Mouse (Mus musculus): Measurements from ENCODE around the gene Sulf2. TPM values are rescaled to one million over a fixed set of nuclear protein-coding genes. Genes with fewer than 3 reads are reported as not detected.

Gene Sulf2
- polyA plus RNA-seq, 1 experiment from 2014 or later: 118 TPM

DNA sequence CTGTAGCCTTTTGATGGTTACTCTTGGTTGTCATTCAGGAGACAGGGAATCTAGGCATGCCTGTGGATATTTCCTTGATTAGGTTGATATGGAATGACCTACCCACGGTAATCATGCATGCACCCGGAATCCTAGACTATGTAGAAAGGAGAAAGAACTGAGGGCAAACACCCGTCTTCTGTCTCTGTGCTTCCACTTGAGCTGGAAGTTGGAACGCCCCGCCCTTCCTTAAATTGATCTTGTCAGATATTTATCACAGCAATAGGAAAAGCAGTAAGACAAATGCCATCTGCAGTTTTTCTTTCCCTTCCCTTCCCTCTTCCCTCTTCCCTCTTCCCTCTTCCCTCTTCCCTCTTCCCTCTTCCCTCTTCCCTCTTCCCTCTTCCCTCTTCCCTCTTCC lies 129.5 kb downstream of the Sulf2 start:
- WGBS: 90% methylated on average over 5 of the region's 5 CpGs

GRCm38 (mm10) chr2:166024621-166025020 lies 130.8 kb downstream of the Sulf2 start:
- peaks cover 28% of the 10 kb centered on the region for H3K4me1 ChIP-seq
- H3K9ac ChIP-seq (replicated peaks): no peak overlapping the region
- 79% methylated on average over 4 of the region's 4 CpGs for WGBS
- H3K27me3 ChIP-seq (replicated peaks): no peaks in the 10 kb centered on the region
- H3K4me2 ChIP-seq: no peak overlapping the region
- no peaks in the 10 kb centered on the region for H3K9me3 ChIP-seq (replicated peaks)
- no peak for ATAC-seq (ENCODE audit: low FRiP score)
- H3K4me3 ChIP-seq (replicated peaks): no peak overlapping the region
- H3K27ac ChIP-seq (replicated peaks): no peak overlapping the region
- no peaks in the 10 kb centered on the region for H3K36me3 ChIP-seq

More for the DNA sequence above, 129.5 kb downstream of the Sulf2 start:
- H3K36me3 ChIP-seq: no peaks in the 10 kb centered on the region
- H3K27me3 ChIP-seq (replicated peaks): no peaks in the 10 kb centered on the region
- no peak for ATAC-seq (ENCODE audit: low FRiP score)
- H3K4me1 ChIP-seq: peaks cover 35% of the 10 kb centered on the region
- no peak overlapping the region for H3K4me3 ChIP-seq (replicated peaks)
- H3K27ac ChIP-seq (replicated peaks): no peak overlapping the region
- no peaks in the 10 kb centered on the region for H3K9me3 ChIP-seq (replicated peaks)
- H3K9ac ChIP-seq (replicated peaks): no peak overlapping the region
- H3K4me2 ChIP-seq: no peak overlapping the region

DNA sequence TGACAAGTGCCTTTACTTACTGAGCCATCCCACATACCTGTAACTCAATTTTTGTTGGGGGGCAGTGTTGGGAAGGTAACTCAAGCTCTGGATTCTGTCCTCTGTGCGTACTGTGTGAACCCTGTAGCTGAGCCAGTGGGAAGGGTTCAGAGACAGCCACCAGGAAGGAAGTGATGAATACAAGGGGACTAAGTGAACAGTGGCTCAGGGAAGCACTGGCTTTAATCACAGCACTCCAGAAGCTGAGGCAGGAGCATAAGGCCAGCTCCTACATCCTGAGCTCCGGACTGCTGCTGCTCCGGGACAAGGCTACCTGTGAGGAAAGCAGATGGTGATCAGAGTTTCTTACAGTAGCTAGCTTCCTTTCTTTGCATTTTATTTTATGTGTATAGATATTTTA lies 131.4 kb downstream of the Sulf2 start:
- Histone ChIP-seq H3K4me2 (no peak overlapping the region), H3K4me3 (replicated peaks) (no peak overlapping the region), H3K9me3 (replicated peaks) (no peaks in the 10 kb centered on the region), H3K4me1 (peaks cover 25% of the 10 kb centered on the region), H3K9ac (replicated peaks) (no peak overlapping the region), H3K27me3 (replicated peaks) (no peaks in the 10 kb centered on the region), H3K27ac (replicated peaks) (no peak overlapping the region), H3K36me3 (no peaks in the 10 kb centered on the region)
- WGBS: 96% methylated on average over 3 of the region's 3 CpGs
- no peak for ATAC-seq (ENCODE audit: low FRiP score)

Other genes starting within 250 kb of the Sulf2 start
- 13.3 and 14.6 TPM in 2 replicates for gene Ncoa3, start 163.0 kb downstream of the Sulf2 start, polyA plus RNA-seq (2015; fragmentation: Nextera tagmentation; extraction: Ambion mirVana)

Measured in neural tube, embryonic 15.5 days (tissue).